Mouse (Mus musculus) G1E (cell line): ENCODE results near the gene Clec4b2.

Experiments
- CTCF ChIP-seq: IDR thresholded peaks from 2 replicates; pipeline ENCODE4 v1.5.1; 2012; ENCODE audit warnings: low read depth, low read length, inconsistent platforms, mixed read lengths
- POLR2AphosphoS5 ChIP-seq: IDR thresholded peaks from 2 replicates; pipeline ENCODE4 v1.6.1; 2012; ENCODE audit warnings: low read depth, low read length, inconsistent platforms; ENCODE audit not compliant: insufficient replicate concordance

DNA sequence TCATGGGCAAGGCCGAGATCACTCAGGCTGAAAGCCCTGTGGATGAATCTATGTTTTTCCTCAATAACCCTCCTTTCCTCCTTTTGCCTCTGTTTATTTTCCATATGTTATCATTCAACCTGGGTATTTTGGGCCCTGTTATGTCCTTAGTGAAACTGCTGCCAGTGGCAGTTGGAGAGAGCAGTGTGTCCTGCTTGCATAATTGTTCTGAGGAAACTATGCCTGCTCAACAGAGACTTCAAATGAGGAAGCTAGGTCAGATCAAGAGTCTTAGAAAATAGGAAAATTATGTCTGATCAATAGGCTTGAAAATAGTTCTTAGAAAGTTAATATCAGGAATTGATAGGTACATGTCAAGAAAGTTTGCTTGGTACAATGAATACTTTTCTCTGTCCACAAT lies 2.9 kb downstream of the Clec4b2 start:
- no peak for TF ChIP-seq CTCF
- TF ChIP-seq POLR2AphosphoS5 = no peak
